ENCODE assay signal across 7 mouse cellular contexts in the genomic region with DNA sequence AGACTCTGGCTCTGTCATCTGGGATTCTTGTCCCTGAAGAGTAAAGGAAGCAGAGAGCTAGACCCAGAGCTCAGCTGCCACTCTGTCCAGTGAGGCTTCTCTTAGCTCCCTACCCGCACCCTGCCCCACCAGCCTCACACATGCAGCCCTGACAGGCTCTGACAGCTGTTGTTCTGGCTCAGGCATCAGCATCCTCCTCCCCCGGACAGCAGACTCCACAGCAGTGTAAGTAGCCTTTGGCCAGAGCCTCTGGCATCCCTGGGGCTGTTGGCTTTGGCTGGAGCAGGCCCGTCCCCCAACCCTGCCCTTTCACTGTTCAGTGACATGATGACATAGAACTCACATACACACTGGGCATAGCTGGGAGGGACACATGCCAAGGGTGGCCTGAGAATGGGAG. TPM values are rescaled to one million over a fixed set of nuclear protein-coding genes. Genes with fewer than 3 reads are reported as not detected.
DNase-seq lines count a peak whose midpoint lies in the region; ATAC-seq and TF ChIP-seq lines count a peak whose summit lies in the region.

No protein-coding gene starts in this region.

- 66% methylated on average over 3 of the region's 3 CpGs for WGBS in liver, embryonic 11.5 days
- WGBS in liver, postnatal 0 days (ENCODE audit: insufficient replicate concordance): 62% methylated on average over 3 of the region's 3 CpGs
- WGBS in embryonic facial prominence, embryonic 15.5 days: 46% methylated on average over 3 of the region's 3 CpGs
- WGBS in heart, embryonic 10.5 days: 44% methylated on average over 3 of the region's 3 CpGs
- 67% methylated on average over 3 of the region's 3 CpGs for WGBS in midbrain, embryonic 15.5 days

- H3K27me3 ChIP-seq in liver, embryonic 11.5 days (replicated peaks; ENCODE audit: control insufficient read depth, insufficient read depth, low read length): no peaks in the 10 kb centered on the region
- H3K27me3 ChIP-seq in liver, postnatal 0 days (ENCODE audit: insufficient read depth, low read length): no peaks in the 10 kb centered on the region
- H3K27me3 ChIP-seq in embryonic facial prominence, embryonic 15.5 days: no peaks in the 10 kb centered on the region
- H3K27me3 ChIP-seq in heart, embryonic 10.5 days (ENCODE audit: insufficient read depth, poor library complexity, severe bottlenecking): 0 out of 2 replicates have a peak, but pooled peaks cover 5% of the 10 kb centered on the region
- no peaks in the 10 kb centered on the region for H3K27me3 ChIP-seq in midbrain, embryonic 15.5 days (replicated peaks)

- H3K9ac ChIP-seq in liver, embryonic 11.5 days (ENCODE audit: low read depth, low read length): no peak overlapping the region
- no peak overlapping the region for H3K9ac ChIP-seq in liver, postnatal 0 days (replicated peaks)
- H3K9ac ChIP-seq in embryonic facial prominence, embryonic 15.5 days: no peak overlapping the region
- H3K9ac ChIP-seq in midbrain, embryonic 15.5 days: no peak overlapping the region

- H3K36me3 ChIP-seq in liver, embryonic 11.5 days (ENCODE audit: control insufficient read depth, insufficient read depth, low read length): no peaks in the 10 kb centered on the region
- H3K36me3 ChIP-seq in liver, postnatal 0 days (replicated peaks; ENCODE audit: insufficient read depth, low read length): no peaks in the 10 kb centered on the region
- no peaks in the 10 kb centered on the region for H3K36me3 ChIP-seq in embryonic facial prominence, embryonic 15.5 days
- no peaks in the 10 kb centered on the region for H3K36me3 ChIP-seq in heart, embryonic 10.5 days
- no peaks in the 10 kb centered on the region for H3K36me3 ChIP-seq in midbrain, embryonic 15.5 days (replicated peaks)

- no peak for TF ChIP-seq CTCF in liver, postnatal 0 days (IDR thresholded peaks at IDR 0.05; ENCODE audit: low read depth)

- no peak for TF ChIP-seq EP300 in liver, postnatal 0 days (IDR thresholded peaks at IDR 0.05; ENCODE audit: low read depth)

- H3K27ac ChIP-seq in liver, embryonic 11.5 days (ENCODE audit: low read depth, low read length): no peak overlapping the region
- no peak overlapping the region for H3K27ac ChIP-seq in liver, postnatal 0 days (ENCODE audit: low read depth)
- H3K27ac ChIP-seq in embryonic facial prominence, embryonic 15.5 days (replicated peaks): no peak overlapping the region; the same call in 1 of the 2 replicates
- H3K27ac ChIP-seq in heart, embryonic 10.5 days: no peak overlapping the region
- H3K27ac ChIP-seq in midbrain, embryonic 15.5 days: no peak overlapping the region

- no peak for ATAC-seq in liver, embryonic 11.5 days (replicated peaks; ENCODE audit: low FRiP score)
- ATAC-seq in liver, postnatal 0 days: no peak
- ATAC-seq in embryonic facial prominence, embryonic 15.5 days (ENCODE audit: insufficient number of reproducible peaks, low FRiP score, low TSS enrichment, low read depth): peak; percentile 67; the same call in 1 of the 2 replicates
- ATAC-seq in midbrain, embryonic 15.5 days (replicated peaks): 0 out of 2 replicates have a peak, but pooled peaks have one; percentile 33

- H3K4me3 ChIP-seq in liver, embryonic 11.5 days (ENCODE audit: low read depth, low read length): no peak overlapping the region
- no peak overlapping the region for H3K4me3 ChIP-seq in liver, postnatal 0 days (ENCODE audit: low read depth, low read length)
- H3K4me3 ChIP-seq in embryonic facial prominence, embryonic 15.5 days (replicated peaks): no peak overlapping the region
- H3K4me3 ChIP-seq in heart, embryonic 10.5 days: no peak overlapping the region
- no peak overlapping the region for H3K4me3 ChIP-seq in midbrain, embryonic 15.5 days

- H3K4me1 ChIP-seq in liver, embryonic 11.5 days (replicated peaks; ENCODE audit: control insufficient read depth, insufficient read depth, low read length): no peaks in the 10 kb centered on the region
- H3K4me1 ChIP-seq in liver, postnatal 0 days (ENCODE audit: insufficient read depth): no peaks in the 10 kb centered on the region
- H3K4me1 ChIP-seq in embryonic facial prominence, embryonic 15.5 days: peaks cover 11% of the 10 kb centered on the region
- H3K4me1 ChIP-seq in heart, embryonic 10.5 days: peaks cover 10% of the 10 kb centered on the region
- peaks cover 5% of the 10 kb centered on the region; the same call in 1 of the 2 replicates for H3K4me1 ChIP-seq in midbrain, embryonic 15.5 days

- no peak overlapping the region for H3K4me2 ChIP-seq in liver, embryonic 11.5 days
- no peak overlapping the region for H3K4me2 ChIP-seq in liver, postnatal 0 days (ENCODE audit: low read depth, low read length)
- no peak overlapping the region for H3K4me2 ChIP-seq in embryonic facial prominence, embryonic 15.5 days (replicated peaks)
- no peak overlapping the region for H3K4me2 ChIP-seq in midbrain, embryonic 15.5 days

- peak; percentile 29 for DNase-seq in liver, embryonic 11.5 days (ENCODE audit: low spot score)
- DNase-seq in liver, postnatal 0 days: no peak
- peak; percentile 78 for DNase-seq in heart, embryonic 10.5 days (ENCODE audit: low spot score)
- DNase-seq in spleen, adult 18-20 months: no peak
- no peak for DNase-seq in spleen, adult 12 weeks (ENCODE audit: low spot score)

- H3K9me3 ChIP-seq in liver, embryonic 11.5 days (ENCODE audit: control insufficient read depth, low read length): no peaks in the 10 kb centered on the region
- H3K9me3 ChIP-seq in liver, postnatal 0 days (ENCODE audit: low read length): no peaks in the 10 kb centered on the region
- H3K9me3 ChIP-seq in embryonic facial prominence, embryonic 15.5 days (replicated peaks): no peaks in the 10 kb centered on the region
- no peaks in the 10 kb centered on the region for H3K9me3 ChIP-seq in heart, embryonic 10.5 days
- no peaks in the 10 kb centered on the region for H3K9me3 ChIP-seq in midbrain, embryonic 15.5 days

RNA-seq across cellular contexts. Expression of gene Cd44, which starts 35.4 kb away (rescaled TPM):
- polyA plus RNA-seq in liver, embryonic 11.5 days (2014; fragmentation: Nextera tagmentation; extraction: Ambion mirVana): 25.9 and 28.1 TPM in 2 replicates
- polyA plus RNA-seq in liver, postnatal 0 days (2015; fragmentation: Nextera tagmentation; extraction: Ambion mirVana): 14.1 and 15.2 TPM in 2 replicates
- polyA plus RNA-seq in embryonic facial prominence, embryonic 15.5 days (2015; fragmentation: Nextera tagmentation; extraction: Ambion mirVana): 56.9 and 58.9 TPM in 2 replicates
- polyA plus RNA-seq in heart, embryonic 10.5 days (2016; fragmentation: Nextera tagmentation; extraction: Ambion mirVana): 13.4 and 22.7 TPM in 2 replicates
- polyA plus RNA-seq in midbrain, embryonic 15.5 days (2015; fragmentation: Nextera tagmentation; extraction: Ambion mirVana): 2.3 and 2.5 TPM in 2 replicates

Comparison
In these comparisons a context has a peak if more than half of its experiments do, and no peak if none do; other contexts are left out.
1. DNase-seq: peak in liver, embryonic 11.5 days (single experiment) and heart, embryonic 10.5 days (single experiment); none in liver, postnatal 0 days (single experiment), spleen, adult 18-20 months (0 of 2) and spleen, adult 12 weeks (single experiment).
2. ATAC-seq: peak in embryonic facial prominence, embryonic 15.5 days (single experiment) and midbrain, embryonic 15.5 days (single experiment); none in liver, embryonic 11.5 days (single experiment) and liver, postnatal 0 days (single experiment).